Comparison of ENCODE assay signal across 18 mouse cellular contexts in the genomic region with DNA sequence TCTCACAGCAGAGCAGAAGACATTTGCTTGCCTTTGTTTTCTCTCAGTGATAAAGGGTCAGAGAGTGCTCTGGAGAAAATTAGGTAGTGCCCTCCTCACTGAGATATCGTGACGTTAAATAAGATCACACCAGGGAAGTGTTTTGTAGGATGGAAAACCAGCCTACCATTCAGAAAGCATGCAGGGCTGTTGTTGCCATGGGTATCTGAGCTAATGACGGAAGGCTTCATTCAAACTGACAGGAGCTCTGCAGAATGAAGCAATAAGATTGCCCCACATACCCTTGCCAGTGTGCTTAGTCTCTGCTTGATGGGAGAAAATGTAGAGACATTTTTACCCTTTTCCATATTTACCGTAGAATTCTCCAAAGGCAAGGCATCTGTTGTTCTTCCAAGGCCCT. TPM values are rescaled to one million over a fixed set of nuclear protein-coding genes. Genes with fewer than 3 reads are reported as not detected.
DNase-seq lines count a peak whose midpoint lies in the region; ATAC-seq and TF ChIP-seq lines count a peak whose summit lies in the region.
"Had no signal": no experiment of that assay in that cellular context is flagged by ENCODE, and none has a peak within 500 bp of the region (broad histone marks: within the 10 kb centered on the region; RNA-seq: fewer than 3 reads in every experiment).

No protein-coding gene starts in this region.

- peaks cover 14% of the 10 kb centered on the region for H3K4me1 ChIP-seq in forebrain, embryonic 14.5 days (ENCODE audit: control insufficient read depth, insufficient read depth, low read length)
- H3K4me1 ChIP-seq in hindbrain, embryonic 15.5 days (replicated peaks), result peaks cover 35% of the 10 kb centered on the region
- peaks cover 29% of the 10 kb centered on the region for H3K4me1 ChIP-seq in neural tube, embryonic 13.5 days (replicated peaks)
- H3K4me1 ChIP-seq in liver, embryonic 12.5 days, result no peaks in the 10 kb centered on the region

- no peaks in the 10 kb centered on the region for H3K36me3 ChIP-seq in forebrain, embryonic 14.5 days (ENCODE audit: control insufficient read depth, insufficient read depth, low read length)
- no peaks in the 10 kb centered on the region for H3K36me3 ChIP-seq in hindbrain, embryonic 15.5 days
- H3K36me3 ChIP-seq in neural tube, embryonic 13.5 days, result no peaks in the 10 kb centered on the region
- no peaks in the 10 kb centered on the region for H3K36me3 ChIP-seq in liver, embryonic 12.5 days
- H3K36me3 ChIP-seq: heart, embryonic 13.5 days; limb, embryonic 15.5 days had no signal

- no peak for TF ChIP-seq POLR2A in brain, embryonic 14.5 days (IDR thresholded peaks at IDR 0.05; ENCODE audit: borderline replicate concordance, extremely low read depth, insufficient read depth, insufficient read length, poor library complexity, severe bottlenecking)

- peak; percentile 29; the same call in 1 of the 2 replicates for ATAC-seq in forebrain, embryonic 14.5 days
- peak; percentile 19; the same call in 1 of the 2 replicates for ATAC-seq in hindbrain, embryonic 15.5 days (ENCODE audit: low FRiP score, low read depth)
- no peak for ATAC-seq in neural tube, embryonic 13.5 days (ENCODE audit: low read depth)
- ATAC-seq in liver, embryonic 12.5 days, result no peak
- no peak for ATAC-seq in granulocyte monocyte progenitor cell, adult 5-6 weeks (replicated peaks; ENCODE audit: poor library complexity, severe bottlenecking)
- ATAC-seq: CD4-positive, CD25-positive, alpha-beta regulatory T cell, adult 4 months had no signal

- peak; percentile 59 for DNase-seq in brain, embryonic 14.5 days (ENCODE audit: low read depth)
- no peak for DNase-seq in forebrain, embryonic 14.5 days (ENCODE audit: low spot score)
- no peak for DNase-seq in cerebellum, postnatal 25 days
- DNase-seq: cerebellum, adult 9-10 months; gastrocnemius, postnatal 14 days; heart, postnatal 4 days; kidney, adult 11 months; kidney, postnatal 14 days; layer of hippocampus, adult 9-11 months; lung, adult 18-20 months; lung, postnatal 36 days had no signal

- no peak overlapping the region for H3K9ac ChIP-seq in forebrain, embryonic 14.5 days (ENCODE audit: low read length)
- H3K9ac ChIP-seq in hindbrain, embryonic 15.5 days, result no peak overlapping the region
- no peak overlapping the region for H3K9ac ChIP-seq in neural tube, embryonic 13.5 days
- H3K9ac ChIP-seq in liver, embryonic 12.5 days, result no peak overlapping the region
- H3K9ac ChIP-seq: heart, embryonic 13.5 days; limb, embryonic 15.5 days had no signal

- 42% methylated on average over 4 of the region's 4 CpGs for WGBS in forebrain, embryonic 14.5 days
- WGBS in hindbrain, embryonic 15.5 days, result 30% methylated on average over 4 of the region's 4 CpGs
- WGBS in neural tube, embryonic 13.5 days, result 56% methylated on average over 4 of the region's 4 CpGs
- WGBS in liver, embryonic 12.5 days (ENCODE audit: insufficient replicate concordance), result 59% methylated on average over 4 of the region's 4 CpGs

- no peaks in the 10 kb centered on the region for H3K27me3 ChIP-seq in forebrain, embryonic 14.5 days (replicated peaks; ENCODE audit: control insufficient read depth, insufficient read depth, low read length)
- no peaks in the 10 kb centered on the region for H3K27me3 ChIP-seq in hindbrain, embryonic 15.5 days
- no peaks in the 10 kb centered on the region for H3K27me3 ChIP-seq in neural tube, embryonic 13.5 days
- no peaks in the 10 kb centered on the region; the same call in 1 of the 2 replicates for H3K27me3 ChIP-seq in liver, embryonic 12.5 days (replicated peaks)
- H3K27me3 ChIP-seq: heart, embryonic 13.5 days; limb, embryonic 15.5 days had no signal

- no peaks in the 10 kb centered on the region for H3K9me3 ChIP-seq in forebrain, embryonic 14.5 days (replicated peaks; ENCODE audit: control insufficient read depth, low read length)
- H3K9me3 ChIP-seq in hindbrain, embryonic 15.5 days, result no peaks in the 10 kb centered on the region
- no peaks in the 10 kb centered on the region for H3K9me3 ChIP-seq in neural tube, embryonic 13.5 days
- no peaks in the 10 kb centered on the region for H3K9me3 ChIP-seq in liver, embryonic 12.5 days (replicated peaks)
- H3K9me3 ChIP-seq: heart, embryonic 13.5 days; limb, embryonic 15.5 days had no signal

- no peak for TF ChIP-seq CTCF in brain, embryonic 14.5 days (IDR thresholded peaks at IDR 0.05; ENCODE audit: borderline replicate concordance, extremely low read depth, insufficient read depth, insufficient read length)

- no peak overlapping the region for H3K27ac ChIP-seq in forebrain, embryonic 14.5 days (ENCODE audit: low read depth, low read length)
- H3K27ac ChIP-seq in hindbrain, embryonic 15.5 days (replicated peaks), result peak overlapping the region; percentile 26; the same call in 1 of the 2 replicates
- H3K27ac ChIP-seq in neural tube, embryonic 13.5 days (replicated peaks), result peak overlapping the region; percentile 49; the same call in 1 of the 2 replicates
- no peak overlapping the region for H3K27ac ChIP-seq in liver, embryonic 12.5 days
- H3K27ac ChIP-seq: heart, embryonic 13.5 days had no signal

- H3K4me3 ChIP-seq in forebrain, embryonic 14.5 days (ENCODE audit: low read depth, low read length), result no peak overlapping the region
- no peak overlapping the region for H3K4me3 ChIP-seq in hindbrain, embryonic 15.5 days
- H3K4me3 ChIP-seq in neural tube, embryonic 13.5 days, result no peak overlapping the region
- no peak overlapping the region for H3K4me3 ChIP-seq in liver, embryonic 12.5 days
- H3K4me3 ChIP-seq: heart, embryonic 13.5 days; limb, embryonic 15.5 days had no signal

- no peak overlapping the region for H3K4me2 ChIP-seq in forebrain, embryonic 14.5 days (ENCODE audit: low read length)
- peak overlapping the region; percentile 14 for H3K4me2 ChIP-seq in hindbrain, embryonic 15.5 days
- H3K4me2 ChIP-seq in neural tube, embryonic 13.5 days, result peak overlapping the region; percentile 21; the same call in 1 of the 2 replicates
- no peak overlapping the region for H3K4me2 ChIP-seq in liver, embryonic 12.5 days
- H3K4me2 ChIP-seq: heart, embryonic 13.5 days had no signal

RNA-seq across cellular contexts. Expression of a gene that starts 33.7 kb away (rescaled TPM):
- 124 and 338 TPM in 2 replicates for polyA plus RNA-seq in brain, embryonic 14.5 days (2012; rRNA removed)
- 1,380 and 2,008 TPM in 2 replicates for polyA plus RNA-seq in forebrain, embryonic 14.5 days (2014; fragmentation: Nextera tagmentation; extraction: Ambion mirVana)
- 2,014 and 2,064 TPM in 2 replicates for polyA plus RNA-seq in hindbrain, embryonic 15.5 days (2015; fragmentation: Nextera tagmentation; extraction: Ambion mirVana)
- polyA plus RNA-seq in neural tube, embryonic 13.5 days (2015; fragmentation: Nextera tagmentation; extraction: Ambion mirVana), result 1,780 and 1,799 TPM in 2 replicates
- 11.2 and 12.7 TPM in 2 replicates for polyA plus RNA-seq in liver, embryonic 12.5 days (2016; fragmentation: Nextera tagmentation; extraction: Ambion mirVana)
- total RNA-seq in granulocyte monocyte progenitor cell, adult 5-6 weeks (2014; fragmentation: Nextera tagmentation), result not detected in 2 replicates
- 0.15 TPM in 1 of 2 replicates, not detected in the other for total RNA-seq in granulocyte monocyte progenitor cell, adult 5-6 weeks (2017)

Comparison
In these comparisons a context has a peak if more than half of its experiments do, and no peak if none do; other contexts are left out.
1. ATAC-seq: peak in forebrain, embryonic 14.5 days (single experiment) and hindbrain, embryonic 15.5 days (single experiment); none in neural tube, embryonic 13.5 days (single experiment), liver, embryonic 12.5 days (single experiment) and granulocyte monocyte progenitor cell, adult 5-6 weeks (single experiment).
2. H3K27ac ChIP-seq: peak in hindbrain, embryonic 15.5 days (single experiment) and neural tube, embryonic 13.5 days (single experiment); none in forebrain, embryonic 14.5 days (single experiment) and liver, embryonic 12.5 days (single experiment).
3. H3K4me2 ChIP-seq: peak in hindbrain, embryonic 15.5 days (single experiment) and neural tube, embryonic 13.5 days (single experiment); none in forebrain, embryonic 14.5 days (single experiment) and liver, embryonic 12.5 days (single experiment).